Mouse (Mus musculus) frontal cortex, adult 2 months (tissue): ENCODE measurements around the gene Leprot. TPM values are rescaled to one million over a fixed set of nuclear protein-coding genes. Genes with fewer than 3 reads are reported as not detected.

Experiments used
- polyA plus RNA-seq: library from polyadenylated mRNA; depleted of rRNA; stranded (reverse); fragments of >200 nt; gene quantifications from 2 replicates; pipeline ENCODE4 v1.2.3, GENCODE M21; 2012; rRNA removed

Leprot gene
- polyA plus RNA-seq, 1 experiment = 39.0 TPM

Other genes starting within 250 kb of the Leprot start
- 25.6 and 25.7 TPM in 2 replicates for gene Ak4, start 228.4 kb upstream of the Leprot start, polyA plus RNA-seq
- gene Dnajc6, start 151.1 kb upstream of the Leprot start, polyA plus RNA-seq = 136 and 149 TPM in 2 replicates
- 1.5 and 2.2 TPM in 2 replicates for gene Lepr, start 69.7 kb downstream of the Leprot start, polyA plus RNA-seq
- not detected in 2 replicates for gene B020004J07Rik, start 196.3 kb downstream of the Leprot start, polyA plus RNA-seq
- not detected in 2 replicates for gene C130073F10Rik, start 246.1 kb downstream of the Leprot start, polyA plus RNA-seq